In genomic region chr10:126985579-126985978, GRCm38 (mm10) we compare ENCODE assay signal across 12 mouse cellular contexts. TPM values are rescaled to one million over a fixed set of nuclear protein-coding genes. Genes with fewer than 3 reads are reported as not detected.
DNase-seq lines count a peak whose midpoint lies in the region; ATAC-seq and TF ChIP-seq lines count a peak whose summit lies in the region.
"Had no signal": no experiment of that assay in that cellular context is flagged by ENCODE, and none has a peak within 500 bp of the region (broad histone marks: within the 10 kb centered on the region; RNA-seq: fewer than 3 reads in every experiment).

No protein-coding gene starts in this region.

- H3K9ac ChIP-seq in hindbrain, embryonic 13.5 days, result no peak overlapping the region
- H3K9ac ChIP-seq in hindbrain, embryonic 12.5 days, result no peak overlapping the region
- no peak overlapping the region for H3K9ac ChIP-seq in lung, embryonic 15.5 days
- H3K9ac ChIP-seq: embryonic facial prominence, embryonic 12.5 days; liver, embryonic 12.5 days had no signal

- no peak for TF ChIP-seq CTCF in olfactory bulb, adult 2 months (IDR thresholded peaks at IDR 0.05; ENCODE audit: insufficient read depth, low read depth, low read length)

- 93% methylated on average over 9 of the region's 9 CpGs for WGBS in hindbrain, embryonic 13.5 days
- 95% methylated on average over 9 of the region's 9 CpGs for WGBS in hindbrain, embryonic 12.5 days
- WGBS in lung, embryonic 15.5 days, result 88% methylated on average over 9 of the region's 9 CpGs
- WGBS in olfactory bulb, adult 2 months, result 79% methylated on average over 9 of the region's 9 CpGs

- no peaks in the 10 kb centered on the region for H3K9me3 ChIP-seq in hindbrain, embryonic 13.5 days
- no peaks in the 10 kb centered on the region for H3K9me3 ChIP-seq in hindbrain, embryonic 12.5 days (replicated peaks)
- no peaks in the 10 kb centered on the region for H3K9me3 ChIP-seq in lung, embryonic 15.5 days
- H3K9me3 ChIP-seq: embryonic facial prominence, embryonic 12.5 days; liver, embryonic 12.5 days had no signal

- H3K4me2 ChIP-seq in hindbrain, embryonic 13.5 days, result no peak overlapping the region
- no peak overlapping the region for H3K4me2 ChIP-seq in hindbrain, embryonic 12.5 days (replicated peaks)
- H3K4me2 ChIP-seq in lung, embryonic 15.5 days, result no peak overlapping the region
- H3K4me2 ChIP-seq: midbrain, embryonic 11.5 days had no signal

- peaks cover 89% of the 10 kb centered on the region for H3K4me1 ChIP-seq in hindbrain, embryonic 13.5 days (replicated peaks)
- H3K4me1 ChIP-seq in hindbrain, embryonic 12.5 days, result peaks cover 81% of the 10 kb centered on the region
- peaks cover 97% of the 10 kb centered on the region for H3K4me1 ChIP-seq in lung, embryonic 15.5 days
- peaks cover 74% of the 10 kb centered on the region for H3K4me1 ChIP-seq in olfactory bulb, adult 2 months (ENCODE audit: control insufficient read depth, insufficient read depth, low read length)

- peak; percentile 64 for DNase-seq in cerebellum, adult 9-11 months
- no peak for DNase-seq in cerebellum, postnatal 4 days (ENCODE audit: low spot score in 2 of 2)
- DNase-seq in lung, postnatal 10 days, result no peak
- DNase-seq in gastrocnemius, adult 8-10 months (ENCODE audit: low spot score in 2 of 2), result no peak
- DNase-seq: retina, postnatal 1 day had no signal

- no peaks in the 10 kb centered on the region for H3K27me3 ChIP-seq in hindbrain, embryonic 13.5 days
- H3K27me3 ChIP-seq in hindbrain, embryonic 12.5 days, result no peaks in the 10 kb centered on the region
- H3K27me3 ChIP-seq in lung, embryonic 15.5 days, result no peaks in the 10 kb centered on the region
- H3K27me3 ChIP-seq: embryonic facial prominence, embryonic 12.5 days; liver, embryonic 12.5 days had no signal

- ATAC-seq in hindbrain, embryonic 13.5 days (ENCODE audit: low FRiP score), result no peak
- no peak for ATAC-seq in hindbrain, embryonic 12.5 days (ENCODE audit: low FRiP score)
- ATAC-seq in lung, embryonic 15.5 days (ENCODE audit: borderline replicate concordance, extremely low read depth, low FRiP score, low TSS enrichment), result no peak
- ATAC-seq: liver, embryonic 12.5 days had no signal

- H3K4me3 ChIP-seq in hindbrain, embryonic 13.5 days, result no peak overlapping the region
- no peak overlapping the region for H3K4me3 ChIP-seq in hindbrain, embryonic 12.5 days
- no peak overlapping the region for H3K4me3 ChIP-seq in lung, embryonic 15.5 days
- no peak overlapping the region for H3K4me3 ChIP-seq in olfactory bulb, adult 2 months (ENCODE audit: insufficient read depth, low read depth, low read length)
- H3K4me3 ChIP-seq: liver, embryonic 12.5 days had no signal

- no peak for TF ChIP-seq POLR2A in olfactory bulb, adult 2 months (IDR thresholded peaks at IDR 0.05; ENCODE audit: insufficient read depth, low read depth, low read length)

- 0 out of 2 replicates have a peak overlapping the region, but pooled peaks have one; percentile 65 for H3K27ac ChIP-seq in hindbrain, embryonic 13.5 days
- H3K27ac ChIP-seq in hindbrain, embryonic 12.5 days, result no peak overlapping the region
- peak overlapping the region; percentile 91 for H3K27ac ChIP-seq in lung, embryonic 15.5 days
- peak overlapping the region; percentile 38; the same call in 1 of the 2 replicates for H3K27ac ChIP-seq in olfactory bulb, adult 2 months (ENCODE audit: insufficient read depth, low read depth, low read length)

- H3K36me3 ChIP-seq in hindbrain, embryonic 13.5 days, result no peaks in the 10 kb centered on the region
- peaks cover 4% of the 10 kb centered on the region; the same call in 1 of the 2 replicates for H3K36me3 ChIP-seq in hindbrain, embryonic 12.5 days
- no peaks in the 10 kb centered on the region; the same call in 1 of the 2 replicates for H3K36me3 ChIP-seq in lung, embryonic 15.5 days

RNA-seq across cellular contexts. Expression of gene Ctdsp2, which starts 7.1 kb away (rescaled TPM):
- polyA plus RNA-seq in hindbrain, embryonic 13.5 days (2015; fragmentation: Nextera tagmentation; extraction: Ambion mirVana), result 18.9 and 19.8 TPM in 2 replicates
- polyA plus RNA-seq in hindbrain, embryonic 12.5 days (2016; fragmentation: Nextera tagmentation; extraction: Ambion mirVana), result 50.5 and 51.1 TPM in 2 replicates
- 68.6 and 73.1 TPM in 2 replicates for polyA plus RNA-seq in lung, embryonic 15.5 days (2015; fragmentation: Nextera tagmentation; extraction: Ambion mirVana)
- polyA plus RNA-seq in olfactory bulb, adult 2 months (2012; ENCODE audit: insufficient read depth, insufficient read length, low replicate concordance, missing spikeins), result not detected in 2 replicates
- 100 to 1,000 TPM; 103 to 118 (median 106) TPM for total RNA-seq in gastrocnemius, adult 8-10 months (2022)

RNA-seq across cellular contexts. Expression of gene Avil, which starts 14.9 kb away (rescaled TPM):
- polyA plus RNA-seq in hindbrain, embryonic 13.5 days (2015; fragmentation: Nextera tagmentation; extraction: Ambion mirVana), result 5.5 and 5.9 TPM in 2 replicates
- polyA plus RNA-seq in hindbrain, embryonic 12.5 days (2016; fragmentation: Nextera tagmentation; extraction: Ambion mirVana), result 1.6 and 2.1 TPM in 2 replicates
- 0.25 and 0.39 TPM in 2 replicates for polyA plus RNA-seq in lung, embryonic 15.5 days (2015; fragmentation: Nextera tagmentation; extraction: Ambion mirVana)
- polyA plus RNA-seq in olfactory bulb, adult 2 months (2012; ENCODE audit: insufficient read depth, insufficient read length, low replicate concordance, missing spikeins), result not detected in 2 replicates
- total RNA-seq in gastrocnemius, adult 8-10 months (2022), result 1 to 10 TPM; 2.3 to 5.7 (median 3.6) TPM

RNA-seq across cellular contexts. Expression of gene Tsfm, which starts 45.1 kb away (rescaled TPM):
- 63.4 and 65.5 TPM in 2 replicates for polyA plus RNA-seq in hindbrain, embryonic 13.5 days (2015; fragmentation: Nextera tagmentation; extraction: Ambion mirVana)
- 65.3 and 67.4 TPM in 2 replicates for polyA plus RNA-seq in hindbrain, embryonic 12.5 days (2016; fragmentation: Nextera tagmentation; extraction: Ambion mirVana)
- 73.2 and 79.2 TPM in 2 replicates for polyA plus RNA-seq in lung, embryonic 15.5 days (2015; fragmentation: Nextera tagmentation; extraction: Ambion mirVana)
- not detected in 2 replicates for polyA plus RNA-seq in olfactory bulb, adult 2 months (2012; ENCODE audit: insufficient read depth, insufficient read length, low replicate concordance, missing spikeins)
- 10 to 100 TPM; 19.5 to 24.0 (median 21.7) TPM for total RNA-seq in gastrocnemius, adult 8-10 months (2022)

RNA-seq across cellular contexts. Expression of gene Mettl1, which starts 55.6 kb away (rescaled TPM):
- 21.6 and 22.8 TPM in 2 replicates for polyA plus RNA-seq in hindbrain, embryonic 13.5 days (2015; fragmentation: Nextera tagmentation; extraction: Ambion mirVana)
- 31.8 and 34.9 TPM in 2 replicates for polyA plus RNA-seq in hindbrain, embryonic 12.5 days (2016; fragmentation: Nextera tagmentation; extraction: Ambion mirVana)
- 45.8 and 49.6 TPM in 2 replicates for polyA plus RNA-seq in lung, embryonic 15.5 days (2015; fragmentation: Nextera tagmentation; extraction: Ambion mirVana)
- not detected in 2 replicates for polyA plus RNA-seq in olfactory bulb, adult 2 months (2012; ENCODE audit: insufficient read depth, insufficient read length, low replicate concordance, missing spikeins)
- 10 to 100 TPM in 1 of 4 experiments, 1 to 10 TPM in 3; 8.6 to 12.4 (median 9.6) TPM for total RNA-seq in gastrocnemius, adult 8-10 months (2022)

RNA-seq across cellular contexts. Expression of gene Eef1akmt3, which starts 55.7 kb away (rescaled TPM):
- 0.12 and 0.28 TPM in 2 replicates for polyA plus RNA-seq in hindbrain, embryonic 13.5 days (2015; fragmentation: Nextera tagmentation; extraction: Ambion mirVana)
- polyA plus RNA-seq in hindbrain, embryonic 12.5 days (2016; fragmentation: Nextera tagmentation; extraction: Ambion mirVana), result 0.22 and 0.34 TPM in 2 replicates
- polyA plus RNA-seq in lung, embryonic 15.5 days (2015; fragmentation: Nextera tagmentation; extraction: Ambion mirVana), result 0.52 and 0.58 TPM in 2 replicates
- polyA plus RNA-seq in olfactory bulb, adult 2 months (2012; ENCODE audit: insufficient read depth, insufficient read length, low replicate concordance, missing spikeins), result not detected in 2 replicates
- total RNA-seq in gastrocnemius, adult 8-10 months (2022), result not detected
